Mouse (Mus musculus): ENCODE data around the gene H2al1k. TPM values are rescaled to one million over a fixed set of nuclear protein-coding genes. Genes with fewer than 3 reads are reported as not detected.
"Not testable (repeated sequence)": the region's sequence is repeated elsewhere in the genome, so short reads cannot be mapped to it uniquely, and the experiment has no call there.

Gene H2al1k
- not detected in 2 replicates for polyA plus RNA-seq (2015; fragmentation: Nextera tagmentation; extraction: Ambion mirVana)

- not testable (repeated sequence) for H3K27ac ChIP-seq (ENCODE audit: low read depth, low read length)
- no CpG with 5 or more reads among the region's 2 CpGs for WGBS
These were observed at the start of gene H2al1k for GRCm38 (mm10) chrX:9350327-9350726. Gene H2al1k, plus strand, starts transcription at chrX:9350627.

GRCm38 (mm10) chrX:9302791-9303190 is 47.6 kb upstream of the H2al1k start:
- no peak overlapping the region for H3K9ac ChIP-seq (ENCODE audit: low read depth, low read length)
- no peak for ATAC-seq
- no peaks in the 10 kb centered on the region for H3K36me3 ChIP-seq (ENCODE audit: control insufficient read depth, insufficient read depth, low read length)
- no peak overlapping the region for H3K4me2 ChIP-seq (ENCODE audit: low read length)
- no peaks in the 10 kb centered on the region for H3K4me1 ChIP-seq (ENCODE audit: control insufficient read depth, insufficient read depth, low read depth, low read length)
- H3K27ac ChIP-seq (ENCODE audit: low read depth, low read length): no peak overlapping the region
- no peaks in the 10 kb centered on the region for H3K9me3 ChIP-seq (ENCODE audit: control insufficient read depth, low read length)
- no peaks in the 10 kb centered on the region for H3K27me3 ChIP-seq (replicated peaks; ENCODE audit: control insufficient read depth, insufficient read depth, low read length)
- no peak overlapping the region for H3K4me3 ChIP-seq (ENCODE audit: low read length)
- WGBS: 82% methylated on average over 5 of the region's 5 CpGs

More at GRCm38 (mm10) chrX:9350327-9350726, at the start of gene H2al1k:
- not testable (repeated sequence) for H3K36me3 ChIP-seq (ENCODE audit: control insufficient read depth, insufficient read depth, low read length); H3K4me2 ChIP-seq (ENCODE audit: low read length); H3K4me3 ChIP-seq (ENCODE audit: low read length); H3K27me3 ChIP-seq (replicated peaks; ENCODE audit: control insufficient read depth, insufficient read depth, low read length); H3K9me3 ChIP-seq (ENCODE audit: control insufficient read depth, low read length); H3K9ac ChIP-seq (ENCODE audit: low read depth, low read length); ATAC-seq; H3K4me1 ChIP-seq (ENCODE audit: control insufficient read depth, insufficient read depth, low read depth, low read length)

GRCm38 (mm10) chrX:9303455-9303854 is 47.0 kb upstream of the H2al1k start:
- H3K4me2 ChIP-seq (ENCODE audit: low read length): no peak overlapping the region
- H3K4me3 ChIP-seq (ENCODE audit: low read length): no peak overlapping the region
- no peak for ATAC-seq
- no peaks in the 10 kb centered on the region for H3K27me3 ChIP-seq (replicated peaks; ENCODE audit: control insufficient read depth, insufficient read depth, low read length)
- H3K9me3 ChIP-seq (ENCODE audit: control insufficient read depth, low read length): no peaks in the 10 kb centered on the region
- H3K4me1 ChIP-seq (ENCODE audit: control insufficient read depth, insufficient read depth, low read depth, low read length): no peaks in the 10 kb centered on the region
- no peak overlapping the region for H3K27ac ChIP-seq (ENCODE audit: low read depth, low read length)
- H3K9ac ChIP-seq (ENCODE audit: low read depth, low read length): no peak overlapping the region
- H3K36me3 ChIP-seq (ENCODE audit: control insufficient read depth, insufficient read depth, low read length): no peaks in the 10 kb centered on the region
- 82% methylated on average over 1 of the region's 1 CpGs for WGBS

- H3K4me1 ChIP-seq (ENCODE audit: control insufficient read depth, insufficient read depth, low read depth, low read length); H3K27me3 ChIP-seq (replicated peaks; ENCODE audit: control insufficient read depth, insufficient read depth, low read length); H3K4me2 ChIP-seq (ENCODE audit: low read length); H3K27ac ChIP-seq (ENCODE audit: low read depth, low read length); H3K36me3 ChIP-seq (ENCODE audit: control insufficient read depth, insufficient read depth, low read length); ATAC-seq; H3K9me3 ChIP-seq (ENCODE audit: control insufficient read depth, low read length); H3K4me3 ChIP-seq (ENCODE audit: low read length); H3K9ac ChIP-seq (ENCODE audit: low read depth, low read length): not testable (repeated sequence)
These were observed 34.0 kb upstream of the H2al1k start for GRCm38 (mm10) chrX:9316457-9316856.

- H3K9me3 ChIP-seq (ENCODE audit: control insufficient read depth, low read length); H3K4me3 ChIP-seq (ENCODE audit: low read length); H3K36me3 ChIP-seq (ENCODE audit: control insufficient read depth, insufficient read depth, low read length); H3K4me1 ChIP-seq (ENCODE audit: control insufficient read depth, insufficient read depth, low read depth, low read length); H3K4me2 ChIP-seq (ENCODE audit: low read length); H3K27ac ChIP-seq (ENCODE audit: low read depth, low read length); H3K27me3 ChIP-seq (replicated peaks; ENCODE audit: control insufficient read depth, insufficient read depth, low read length); ATAC-seq; H3K9ac ChIP-seq (ENCODE audit: low read depth, low read length): not testable (repeated sequence)
- WGBS: 95% methylated on average over 13 of the region's 26 CpGs
These were observed 22.5 kb upstream of the H2al1k start for GRCm38 (mm10) chrX:9327954-9328353.

GRCm38 (mm10) chrX:9332366-9332962 is 18.0 kb upstream of the H2al1k start:
- 89% methylated on average over 12 of the region's 12 CpGs for WGBS
- H3K4me2 ChIP-seq (ENCODE audit: low read length); H3K27me3 ChIP-seq (replicated peaks; ENCODE audit: control insufficient read depth, insufficient read depth, low read length); H3K9me3 ChIP-seq (ENCODE audit: control insufficient read depth, low read length); H3K9ac ChIP-seq (ENCODE audit: low read depth, low read length); H3K36me3 ChIP-seq (ENCODE audit: control insufficient read depth, insufficient read depth, low read length); H3K27ac ChIP-seq (ENCODE audit: low read depth, low read length); ATAC-seq; H3K4me3 ChIP-seq (ENCODE audit: low read length); H3K4me1 ChIP-seq (ENCODE audit: control insufficient read depth, insufficient read depth, low read depth, low read length): not testable (repeated sequence)

- not testable (repeated sequence) for H3K27ac ChIP-seq (ENCODE audit: low read depth, low read length); H3K4me3 ChIP-seq (ENCODE audit: low read length); H3K4me1 ChIP-seq (ENCODE audit: control insufficient read depth, insufficient read depth, low read depth, low read length); H3K9me3 ChIP-seq (ENCODE audit: control insufficient read depth, low read length); H3K36me3 ChIP-seq (ENCODE audit: control insufficient read depth, insufficient read depth, low read length); H3K27me3 ChIP-seq (replicated peaks; ENCODE audit: control insufficient read depth, insufficient read depth, low read length); H3K9ac ChIP-seq (ENCODE audit: low read depth, low read length); H3K4me2 ChIP-seq (ENCODE audit: low read length)
- peak; percentile 72; the same call in 1 of the 2 replicates for ATAC-seq
- 43% methylated on average over 2 of the region's 2 CpGs for WGBS
These were observed 17.4 kb upstream of the H2al1k start for GRCm38 (mm10) chrX:9333035-9333434.

- ATAC-seq; H3K4me2 ChIP-seq (ENCODE audit: low read length); H3K9me3 ChIP-seq (ENCODE audit: control insufficient read depth, low read length); H3K9ac ChIP-seq (ENCODE audit: low read depth, low read length); H3K36me3 ChIP-seq (ENCODE audit: control insufficient read depth, insufficient read depth, low read length); H3K27ac ChIP-seq (ENCODE audit: low read depth, low read length); H3K4me1 ChIP-seq (ENCODE audit: control insufficient read depth, insufficient read depth, low read depth, low read length); H3K4me3 ChIP-seq (ENCODE audit: low read length); H3K27me3 ChIP-seq (replicated peaks; ENCODE audit: control insufficient read depth, insufficient read depth, low read length): not testable (repeated sequence)
- WGBS: 58% methylated on average over 1 of the region's 1 CpGs
These were observed 15.4 kb upstream of the H2al1k start for GRCm38 (mm10) chrX:9334996-9335395.

GRCm38 (mm10) chrX:9374012-9374411 is 23.6 kb downstream of the H2al1k start:
- not testable (repeated sequence) for H3K4me2 ChIP-seq (ENCODE audit: low read length); H3K4me1 ChIP-seq (ENCODE audit: control insufficient read depth, insufficient read depth, low read depth, low read length); H3K9ac ChIP-seq (ENCODE audit: low read depth, low read length); H3K4me3 ChIP-seq (ENCODE audit: low read length); H3K9me3 ChIP-seq (ENCODE audit: control insufficient read depth, low read length); H3K27me3 ChIP-seq (replicated peaks; ENCODE audit: control insufficient read depth, insufficient read depth, low read length); H3K27ac ChIP-seq (ENCODE audit: low read depth, low read length); H3K36me3 ChIP-seq (ENCODE audit: control insufficient read depth, insufficient read depth, low read length)
- WGBS: 25% methylated on average over 1 of the region's 2 CpGs
- ATAC-seq: peak; percentile 56

GRCm38 (mm10) chrX:9375927-9376326 is 25.5 kb downstream of the H2al1k start:
- H3K9ac ChIP-seq (ENCODE audit: low read depth, low read length); H3K36me3 ChIP-seq (ENCODE audit: control insufficient read depth, insufficient read depth, low read length); ATAC-seq; H3K27me3 ChIP-seq (replicated peaks; ENCODE audit: control insufficient read depth, insufficient read depth, low read length); H3K4me3 ChIP-seq (ENCODE audit: low read length); H3K27ac ChIP-seq (ENCODE audit: low read depth, low read length); H3K4me1 ChIP-seq (ENCODE audit: control insufficient read depth, insufficient read depth, low read depth, low read length); H3K4me2 ChIP-seq (ENCODE audit: low read length); H3K9me3 ChIP-seq (ENCODE audit: control insufficient read depth, low read length): not testable (repeated sequence)

Data from hindbrain, embryonic 16.5 days (tissue).